Mouse (Mus musculus): ENCODE data around the gene Samd8. TPM values are rescaled to one million over a fixed set of nuclear protein-coding genes. Genes with fewer than 3 reads are reported as not detected.
A peak's percentile ranks its signal among the peaks of the same experiment; 100 is the strongest.

The Samd8 gene
- total RNA-seq, 2 experiments from 2014 or later = 22.4 to 22.8 TPM

GRCm38 (mm10) chr14:21744169-21744568 is 6.2 kb upstream of the Samd8 start:
- no peak for DNase-seq (ENCODE audit: low spot score in 2 of 2)

DNA sequence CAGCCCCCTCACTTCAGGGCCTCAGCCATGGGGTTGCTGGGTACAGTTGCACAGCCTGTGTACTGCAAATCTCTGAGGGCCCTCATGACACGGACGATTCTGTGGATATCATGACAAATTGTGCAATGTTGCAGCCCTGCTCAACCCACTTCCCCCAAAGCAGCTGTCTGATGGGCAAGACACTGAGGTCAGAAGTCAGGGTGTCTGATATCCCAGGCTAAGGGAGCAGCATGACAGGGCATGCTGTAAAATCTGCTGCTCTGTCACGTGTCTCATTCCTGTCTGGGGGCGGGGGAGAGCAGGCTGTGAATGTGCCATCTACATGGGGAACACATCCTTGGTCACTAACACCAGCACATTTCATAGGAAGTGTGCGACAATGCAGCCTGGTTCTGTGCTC is 5.2 kb upstream of the Samd8 start:
- DNase-seq (ENCODE audit: low spot score in 2 of 2) = no peak

DNA sequence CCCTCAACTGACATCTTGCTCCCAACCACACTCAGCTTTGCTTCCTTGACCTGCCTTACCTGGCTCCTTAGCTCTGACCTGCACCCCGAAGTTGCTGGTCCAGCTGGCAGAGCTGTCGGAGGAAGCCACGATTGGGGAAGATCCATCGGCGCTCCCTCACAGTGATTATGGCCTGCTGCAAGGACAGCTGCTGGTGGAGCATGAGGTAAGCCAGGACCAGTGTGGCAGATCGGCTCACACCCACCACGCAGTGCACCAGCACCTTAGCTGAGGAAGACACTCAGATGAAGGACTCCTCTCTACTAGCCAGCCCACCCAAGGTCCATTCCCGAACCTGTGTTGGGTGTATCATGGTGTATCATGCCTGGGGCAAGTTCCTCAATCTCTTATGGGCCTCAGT is 4.1 kb upstream of the Samd8 start:
- DNase-seq (ENCODE audit: low spot score in 2 of 2) = no peak

- no peak for DNase-seq (ENCODE audit: low spot score in 2 of 2)
These were observed 3.5 kb upstream of the Samd8 start for GRCm38 (mm10) chr14:21746846-21747245.

GRCm38 (mm10) chr14:21747436-21748141 is 2.7 kb upstream of the Samd8 start:
- no peak for DNase-seq (ENCODE audit: low spot score in 2 of 2)

GRCm38 (mm10) chr14:21748142-21748870 is 2.0 kb upstream of the Samd8 start:
- peak in 1 of 2 experiments; percentile 58 for DNase-seq (ENCODE audit: low spot score in 2 of 2)

DNA sequence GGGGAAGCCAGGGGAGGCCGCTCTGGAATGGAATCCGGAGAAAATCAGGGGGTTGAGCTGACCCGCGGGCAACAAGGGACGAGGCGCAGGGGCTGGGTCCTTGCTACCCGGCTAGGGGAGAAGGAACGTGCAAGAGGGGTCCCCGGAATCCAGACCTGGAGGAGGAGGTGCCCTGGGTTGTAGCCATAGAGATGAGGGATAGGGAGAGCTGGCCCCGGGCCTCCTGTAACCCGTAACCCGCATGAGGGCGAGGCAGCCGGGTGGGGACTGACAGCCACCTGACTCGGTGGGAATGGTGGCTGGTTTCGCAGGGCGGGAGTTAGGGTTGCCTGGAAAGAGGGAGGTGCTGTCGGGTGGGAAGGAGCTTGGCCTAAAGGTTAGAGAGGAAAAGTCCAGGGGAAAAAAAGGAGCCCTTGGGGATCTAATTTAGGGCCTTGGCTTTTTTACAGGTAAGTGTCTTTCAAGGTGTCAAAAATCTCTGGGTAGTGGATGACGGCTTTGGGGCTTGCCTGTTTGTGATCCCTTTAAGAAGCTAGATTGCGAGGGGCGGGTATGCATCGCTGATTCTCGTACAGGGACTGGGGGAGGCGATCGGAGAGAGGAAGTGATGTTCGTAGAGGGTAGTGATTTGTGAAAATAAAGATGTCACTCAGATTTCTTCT is 681 bp downstream of the Samd8 start, which contains the start of gene Dusp13:
Gene Dusp13 (minus strand): TSS at position 301 of the 662 bp plus-strand sequence.
- peak; percentile 44 to 62 for DNase-seq (ENCODE audit: low spot score in 2 of 2)

- no peak for DNase-seq (ENCODE audit: low spot score in 2 of 2)
These were observed 2.1 kb downstream of the Samd8 start for GRCm38 (mm10) chr14:21752411-21752810.

GRCm38 (mm10) chr14:21753367-21753766 is 3.0 kb downstream of the Samd8 start:
- no peak for DNase-seq (ENCODE audit: low spot score in 2 of 2)

DNA sequence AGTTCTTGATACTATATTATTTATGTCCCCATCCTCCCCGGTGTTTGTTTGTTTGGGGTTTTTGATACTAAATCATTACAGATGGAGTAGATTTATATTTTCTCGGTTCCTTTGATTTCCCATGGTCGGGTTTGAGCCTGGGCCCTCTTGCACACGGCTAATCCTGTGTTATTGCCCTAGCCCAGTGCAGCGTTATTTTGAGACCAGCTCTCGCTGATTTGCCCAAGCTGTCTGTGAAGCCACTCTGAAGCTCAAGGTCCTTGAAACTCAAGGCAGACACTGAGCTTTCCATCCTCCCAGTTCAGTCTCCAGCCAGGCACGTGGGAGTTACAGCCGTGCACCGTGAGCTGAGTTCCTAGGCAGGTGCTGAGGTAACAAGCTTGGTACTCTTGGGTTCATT is 11.2 kb downstream of the Samd8 start:
- no peak for DNase-seq (ENCODE audit: low spot score in 2 of 2)

GRCm38 (mm10) chr14:21763736-21764135 is 13.4 kb downstream of the Samd8 start:
- DNase-seq (ENCODE audit: low spot score in 2 of 2) = no peak

DNA sequence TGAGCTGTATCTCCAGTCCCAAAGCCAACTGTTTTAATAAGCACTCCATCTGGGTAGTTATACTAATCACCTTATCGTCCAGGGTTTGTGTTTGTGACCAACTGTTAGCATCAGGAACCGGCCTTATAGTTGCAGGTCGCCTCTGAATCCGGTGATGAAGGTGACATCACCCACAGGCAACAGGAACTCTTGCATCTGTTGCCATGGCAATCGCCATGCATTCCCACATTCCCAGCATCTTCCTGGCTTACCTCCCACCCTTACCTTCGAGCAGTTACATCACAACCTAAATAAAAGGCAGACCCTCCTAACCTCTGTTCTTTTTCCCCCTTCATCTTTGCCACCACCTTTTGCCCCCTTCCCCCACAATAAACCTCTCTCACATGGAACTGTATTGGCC is 14.3 kb downstream of the Samd8 start:
- DNase-seq (ENCODE audit: low spot score in 2 of 2) = no peak

GRCm38 (mm10) chr14:21765754-21766397 is 15.5 kb downstream of the Samd8 start:
- no peak for DNase-seq (ENCODE audit: low spot score in 2 of 2)

DNA sequence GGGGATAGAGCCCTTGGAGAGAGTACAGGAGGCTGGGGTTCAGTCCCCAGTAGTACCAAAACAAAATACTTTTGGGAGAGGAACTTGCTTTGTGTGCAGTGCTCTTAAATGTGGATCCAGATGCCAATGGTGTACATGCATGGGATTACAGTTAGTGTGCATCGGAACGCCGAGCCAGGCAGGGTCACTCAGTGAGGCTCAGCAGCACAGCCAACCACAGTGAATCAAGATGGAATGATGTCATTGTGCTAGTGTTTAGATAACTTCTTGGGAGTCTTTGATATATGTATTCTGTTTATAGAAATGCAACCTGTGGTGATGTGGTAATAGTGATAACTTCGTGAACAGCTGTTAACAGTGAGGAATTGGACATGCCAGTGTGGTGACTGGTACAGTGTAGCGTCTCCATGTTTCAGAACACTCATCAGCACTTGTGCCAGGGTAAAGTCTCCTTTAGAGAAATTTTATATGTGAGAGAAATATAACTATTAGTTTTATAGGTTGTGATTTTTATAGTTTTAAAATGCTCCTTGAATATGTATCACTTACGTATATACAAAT is 16.1 kb downstream of the Samd8 start:
- DNase-seq (ENCODE audit: low spot score in 2 of 2) = no peak

GRCm38 (mm10) chr14:21772506-21773281 is 22.4 kb downstream of the Samd8 start:
- DNase-seq (ENCODE audit: low spot score in 2 of 2) = no peak

DNA sequence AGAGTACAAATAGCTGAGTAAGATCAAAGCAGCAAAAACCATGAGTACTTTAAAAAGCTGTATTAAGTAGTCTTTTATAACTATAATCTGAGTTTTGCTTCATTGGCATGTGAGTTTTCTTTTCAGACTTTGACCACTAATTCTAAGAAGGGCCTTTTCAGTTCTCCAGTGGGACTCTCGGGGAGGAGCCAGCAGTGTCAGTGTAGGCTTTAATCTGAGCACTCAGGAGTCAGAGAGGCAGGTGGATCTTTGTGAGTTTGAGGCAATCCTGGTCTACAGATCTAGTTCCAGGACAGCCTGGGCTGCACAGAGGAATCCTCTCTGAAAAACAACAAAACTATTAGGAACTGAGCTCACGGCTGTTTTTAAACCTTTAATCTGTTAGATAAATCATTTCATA is 23.6 kb downstream of the Samd8 start:
- DNase-seq (ENCODE audit: low spot score in 2 of 2) = no peak

DNA sequence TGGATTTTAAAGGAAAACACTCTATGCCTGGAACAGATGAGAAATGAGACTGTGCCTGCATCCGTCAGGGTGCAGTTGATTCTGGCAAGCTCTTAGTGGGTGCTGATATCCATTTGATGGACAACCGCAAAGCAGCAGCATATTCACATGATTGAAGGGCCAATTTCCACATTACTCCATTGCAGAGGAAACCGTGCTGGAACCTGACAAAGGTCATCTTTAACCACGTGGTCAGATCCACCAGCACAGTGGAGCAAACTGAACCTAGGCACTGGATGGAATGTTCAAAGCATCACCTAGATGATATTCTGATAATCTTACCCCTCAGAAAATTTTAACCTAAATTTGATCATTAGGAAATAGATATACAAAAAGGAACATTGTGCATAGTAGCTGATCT is 25.9 kb downstream of the Samd8 start:
- DNase-seq (ENCODE audit: low spot score in 2 of 2) = no peak

GRCm38 (mm10) chr14:21786500-21786899 is 36.2 kb downstream of the Samd8 start:
- DNase-seq (ENCODE audit: low spot score in 2 of 2) = no peak

DNA sequence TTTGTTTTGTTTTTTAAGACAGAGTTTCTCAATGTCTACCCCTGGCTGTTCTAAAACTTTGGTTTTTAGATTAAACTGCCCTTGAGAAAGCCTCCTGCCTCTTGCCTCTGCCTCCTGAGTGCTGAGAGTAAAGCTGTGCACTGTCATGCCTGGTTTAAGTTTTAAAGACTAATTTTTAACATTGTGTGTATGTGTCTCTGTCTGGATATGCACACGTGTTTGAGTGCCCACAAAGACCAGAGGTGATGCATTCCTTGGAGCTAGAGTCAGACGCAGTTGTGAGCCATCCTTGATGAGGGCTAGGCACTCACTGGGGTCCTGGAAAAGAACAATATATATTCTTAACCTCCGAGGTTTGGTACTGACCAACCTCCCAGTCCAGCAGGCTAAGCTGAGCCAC is 37.0 kb downstream of the Samd8 start:
- no peak for DNase-seq (ENCODE audit: low spot score in 2 of 2)

DNA sequence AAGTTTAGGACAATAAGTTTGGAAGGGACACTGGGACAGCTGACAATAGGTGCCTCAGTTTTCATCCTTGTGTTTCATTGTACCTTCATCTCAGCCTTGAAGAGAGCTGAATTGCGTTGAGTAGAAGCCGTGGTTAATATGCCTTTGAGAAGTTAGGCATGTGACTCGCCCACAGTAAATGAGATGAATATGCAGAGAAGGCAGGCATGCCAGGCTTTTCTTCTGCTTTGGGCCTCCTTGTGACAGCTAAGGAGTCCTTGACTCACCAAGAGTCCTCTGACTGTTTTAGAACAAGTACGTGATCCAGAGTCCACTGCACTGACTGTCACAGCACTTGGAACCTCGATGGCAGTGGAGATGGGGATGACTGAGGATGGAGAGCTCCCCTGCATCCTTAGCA is 37.8 kb downstream of the Samd8 start:
- no peak for DNase-seq (ENCODE audit: low spot score in 2 of 2)

Measured in gastrocnemius, postnatal 4 days (tissue).